Mouse (Mus musculus) liver, embryonic 12.5 days (tissue): ENCODE measurements at regions not wholly inside any gene's neighbourhood (a gene's known extent, or its start where the extent isn't known, plus 50 kb on each side); places are given as distances from the start of the nearest gene placed in this dataset.

Experiments
- ATAC-seq: fragments of 200-750 bp; cut with Nextera tagmentation; 2 replicates; pipeline ENCODE4 v1.8.0; 2017; ENCODE audit warnings: moderate number of reproducible peaks, mild to moderate bottlenecking, moderate library complexity
- H3K27ac ChIP-seq: fragments of 300-500 bp; sonication (generic); 2 replicates; pipeline ENCODE4 v1.5.1; 2016; ENCODE audit warnings: mild to moderate bottlenecking
- H3K27me3 ChIP-seq: fragments of 300-500 bp; sonication (generic); replicated peaks from 2 replicates; pipeline ENCODE4 v1.6.1; 2016; ENCODE audit warnings: mild to moderate bottlenecking, moderate library complexity
- H3K36me3 ChIP-seq: fragments of 300-500 bp; sonication (generic); 2 replicates; pipeline ENCODE4 v1.6.1; 2016; ENCODE audit warnings: mild to moderate bottlenecking, moderate library complexity
- H3K4me1 ChIP-seq: fragments of 300-500 bp; sonication (generic); 2 replicates; pipeline ENCODE4 v1.6.1; 2016
- H3K4me2 ChIP-seq: fragments of 300-500 bp; sonication (generic); 2 replicates; pipeline ENCODE4 v1.6.1; 2016; ENCODE audit warnings: mild to moderate bottlenecking, moderate library complexity
- H3K4me3 ChIP-seq: fragments of 300-500 bp; sonication (generic); 2 replicates; pipeline ENCODE4 v1.5.1; 2016; ENCODE audit warnings: mild to moderate bottlenecking, moderate library complexity
- H3K9ac ChIP-seq: fragments of 300-500 bp; sonication (generic); 2 replicates; pipeline ENCODE4 v1.6.1; 2016; ENCODE audit warnings: mild to moderate bottlenecking, moderate library complexity
- H3K9me3 ChIP-seq: fragments of 300-500 bp; sonication (generic); replicated peaks from 2 replicates; pipeline ENCODE4 v1.6.1; 2016; ENCODE audit warnings: mild to moderate bottlenecking, moderate library complexity
- WGBS: fragments of 180-500 bp; shearing (Covaris S2); methylation state at CpG from one replicate; pipeline ENCODE4 v1.1.7; 2016; ENCODE audit not compliant: insufficient replicate concordance; 5-methylcytosine and 5-hydroxymethylcytosine counted together

DNA sequence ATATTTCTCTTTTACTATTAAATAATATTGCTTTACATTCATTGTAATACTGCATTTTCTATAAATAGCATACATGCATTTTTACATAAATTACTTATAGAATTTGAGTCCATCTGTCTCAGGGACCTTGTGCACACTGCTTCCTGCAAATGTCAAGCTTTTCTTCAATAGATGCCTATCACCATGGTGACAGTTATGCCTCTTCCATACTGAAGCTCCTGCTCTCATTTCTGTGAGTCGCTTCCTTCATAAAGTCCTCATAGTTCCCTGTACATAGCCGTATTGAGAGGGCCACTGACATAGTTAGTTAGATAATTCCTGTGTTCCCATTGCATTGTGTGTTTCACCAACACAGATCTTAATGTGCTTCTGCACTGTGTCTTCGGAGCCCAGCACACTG is 244.7 kb downstream of the Fam49a start:
- H3K27ac ChIP-seq: no peak overlapping the region
- no peaks in the 10 kb centered on the region for H3K36me3 ChIP-seq
- no peaks in the 10 kb centered on the region for H3K9me3 ChIP-seq
- H3K4me3 ChIP-seq: no peak overlapping the region
- no peak for ATAC-seq
- H3K4me2 ChIP-seq: no peak overlapping the region
- no peaks in the 10 kb centered on the region for H3K27me3 ChIP-seq
- H3K4me1 ChIP-seq: peaks cover 15% of the 10 kb centered on the region
- 79% methylated on average over 3 of the region's 3 CpGs for WGBS
- no peak overlapping the region for H3K9ac ChIP-seq

DNA sequence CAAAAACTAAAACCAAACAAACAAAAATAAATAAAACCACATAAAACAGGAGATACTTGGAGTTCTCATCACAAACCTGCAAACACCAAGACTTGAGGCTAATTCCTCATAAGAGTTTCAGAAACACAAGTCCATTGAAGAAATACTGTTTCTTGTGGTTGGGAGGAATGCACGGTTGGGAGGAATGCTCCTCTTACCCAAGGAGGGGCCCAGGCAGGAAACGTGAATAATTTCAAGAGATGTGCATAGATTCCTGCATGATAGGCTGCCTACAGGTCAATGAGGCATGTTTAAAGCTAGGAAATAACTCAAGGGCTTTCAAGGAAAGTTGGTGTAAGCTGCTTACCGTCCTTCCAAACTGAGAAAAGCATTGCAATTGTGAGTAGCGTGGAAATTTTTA is 243.7 kb downstream of the Fam49a start:
- Histone ChIP-seq H3K27me3 (no peaks in the 10 kb centered on the region), H3K27ac (no peak overlapping the region), H3K4me2 (no peak overlapping the region), H3K4me1 (peaks cover 13% of the 10 kb centered on the region), H3K4me3 (no peak overlapping the region), H3K9ac (no peak overlapping the region), H3K9me3 (no peaks in the 10 kb centered on the region), H3K36me3 (no peaks in the 10 kb centered on the region)
- 52% methylated on average over 4 of the region's 4 CpGs for WGBS
- ATAC-seq: no peak

DNA sequence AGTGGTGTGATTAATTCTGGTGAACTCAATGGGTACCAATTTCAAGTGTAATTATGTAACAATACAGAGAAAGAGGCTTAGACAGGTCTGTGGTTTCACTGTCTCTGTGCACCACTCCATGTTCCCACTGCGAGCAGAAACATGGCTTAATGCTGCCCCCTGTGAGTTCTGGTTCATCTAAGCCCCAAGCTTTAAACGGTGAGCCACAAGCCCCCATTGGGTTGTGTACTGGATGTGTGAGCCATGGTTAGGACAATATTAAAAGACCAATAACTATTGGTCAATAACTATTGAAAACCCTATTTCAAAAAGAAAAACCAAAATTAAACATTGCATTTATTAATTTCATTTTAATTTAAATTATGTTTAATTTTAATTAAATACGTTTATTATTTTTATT is 238.0 kb downstream of the Fam49a start:
- Histone ChIP-seq H3K4me1 (peaks cover 47% of the 10 kb centered on the region), H3K9me3 (no peaks in the 10 kb centered on the region), H3K36me3 (no peaks in the 10 kb centered on the region), H3K27ac (peak overlapping the region; percentile 43; the same call in 1 of the 2 replicates), H3K9ac (no peak overlapping the region), H3K27me3 (no peaks in the 10 kb centered on the region), H3K4me2 (no peak overlapping the region), H3K4me3 (no peak overlapping the region)
- ATAC-seq: no peak
- WGBS: 48% methylated on average over 3 of the region's 3 CpGs

DNA sequence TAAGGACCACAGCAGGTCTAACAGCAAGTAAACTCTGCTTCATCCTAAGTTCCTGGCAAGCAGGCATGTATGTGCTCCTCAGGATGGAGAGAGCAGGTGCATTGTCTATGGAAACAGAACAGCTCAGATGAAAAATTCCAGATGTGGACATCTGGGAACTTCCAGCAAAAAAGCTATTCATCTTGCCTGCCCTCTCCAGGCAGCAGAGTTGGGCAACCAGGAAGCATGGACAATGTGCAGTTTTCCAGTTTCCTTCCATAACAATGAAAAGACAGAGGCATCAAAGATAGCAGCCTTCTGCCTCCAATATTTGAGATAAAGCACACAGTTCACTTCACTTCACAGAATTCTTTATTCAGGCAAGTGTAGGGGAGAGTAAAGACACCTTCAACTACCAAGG is 236.7 kb downstream of the Fam49a start:
- H3K4me1 ChIP-seq: peaks cover 60% of the 10 kb centered on the region
- H3K9me3 ChIP-seq: no peaks in the 10 kb centered on the region
- H3K27ac ChIP-seq: peak overlapping the region; percentile 64
- no peaks in the 10 kb centered on the region for H3K27me3 ChIP-seq
- no peak for ATAC-seq
- no peaks in the 10 kb centered on the region for H3K36me3 ChIP-seq
- H3K4me3 ChIP-seq: no peak overlapping the region
- H3K9ac ChIP-seq: no peak overlapping the region
- H3K4me2 ChIP-seq: no peak overlapping the region

DNA sequence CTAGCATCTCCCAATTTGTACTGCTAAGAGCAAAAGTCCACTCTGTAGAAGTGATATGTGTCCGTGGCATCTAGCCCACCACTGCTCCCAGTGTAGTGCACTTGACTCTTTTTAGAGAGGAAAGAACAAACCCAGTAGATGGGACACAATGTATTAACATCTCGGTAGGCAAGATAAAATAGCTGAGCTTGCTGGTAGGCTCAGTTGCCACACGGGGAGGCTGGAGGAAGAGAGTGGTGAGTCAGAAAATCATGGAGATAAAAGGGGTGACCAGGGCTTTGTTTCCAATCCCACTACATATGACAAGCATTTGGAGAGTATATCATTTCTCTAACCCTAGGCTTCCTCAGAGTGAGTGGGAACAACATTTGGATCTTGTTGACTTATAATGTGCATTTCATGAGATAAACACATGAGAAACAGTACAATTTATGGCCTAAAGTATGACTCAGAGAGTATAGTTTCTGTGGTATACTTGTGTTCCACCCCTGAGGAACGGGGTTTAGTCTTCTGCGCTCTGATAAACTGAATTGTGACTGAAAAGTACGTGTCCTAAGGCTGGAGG is 235.4 kb downstream of the Fam49a start:
- ATAC-seq: peak; percentile 27; the same call in 1 of the 2 replicates
- WGBS: 35% methylated on average over 6 of the region's 6 CpGs
- Histone ChIP-seq H3K4me3 (no peak overlapping the region), H3K9me3 (no peaks in the 10 kb centered on the region), H3K36me3 (no peaks in the 10 kb centered on the region), H3K9ac (peak overlapping the region; percentile 45), H3K27me3 (no peaks in the 10 kb centered on the region), H3K4me2 (peak overlapping the region; percentile 45), H3K27ac (peak overlapping the region; percentile 90), H3K4me1 (peaks cover 72% of the 10 kb centered on the region)

DNA sequence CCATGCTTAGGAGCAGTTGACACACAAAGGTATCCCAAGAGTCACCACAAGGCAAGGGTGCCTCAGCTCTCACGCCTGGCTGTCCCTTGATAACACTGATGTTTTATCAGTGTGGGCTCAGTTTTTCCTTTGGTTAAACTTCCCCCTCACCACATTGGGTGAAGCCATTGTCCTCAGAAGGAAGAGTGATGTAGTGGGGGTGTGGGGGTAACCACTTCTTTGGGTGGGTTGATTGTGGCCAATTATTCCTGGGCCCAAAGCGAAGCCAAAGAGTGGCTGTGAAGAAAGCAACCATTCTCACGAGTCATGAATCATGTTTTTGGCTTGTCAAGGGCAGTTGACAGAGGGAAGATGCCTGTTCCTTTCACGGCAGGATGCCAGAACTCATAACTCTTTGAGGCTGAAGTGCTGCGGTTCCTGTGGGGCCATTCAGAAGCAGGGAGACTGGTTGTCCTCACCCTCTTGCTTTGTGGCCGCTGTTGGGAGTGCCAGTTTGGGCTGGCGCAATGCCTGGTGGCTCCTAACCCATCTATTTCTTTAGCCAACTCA is 234.7 kb downstream of the Fam49a start:
- Histone ChIP-seq H3K27ac (peak overlapping the region; percentile 90), H3K4me2 (peak overlapping the region; percentile 45), H3K36me3 (no peaks in the 10 kb centered on the region), H3K4me3 (no peak overlapping the region), H3K9me3 (no peaks in the 10 kb centered on the region), H3K27me3 (no peaks in the 10 kb centered on the region), H3K9ac (peak overlapping the region; percentile 45), H3K4me1 (peaks cover 72% of the 10 kb centered on the region)
- ATAC-seq: peak; percentile 92
- 13% methylated on average over 7 of the region's 7 CpGs for WGBS

DNA sequence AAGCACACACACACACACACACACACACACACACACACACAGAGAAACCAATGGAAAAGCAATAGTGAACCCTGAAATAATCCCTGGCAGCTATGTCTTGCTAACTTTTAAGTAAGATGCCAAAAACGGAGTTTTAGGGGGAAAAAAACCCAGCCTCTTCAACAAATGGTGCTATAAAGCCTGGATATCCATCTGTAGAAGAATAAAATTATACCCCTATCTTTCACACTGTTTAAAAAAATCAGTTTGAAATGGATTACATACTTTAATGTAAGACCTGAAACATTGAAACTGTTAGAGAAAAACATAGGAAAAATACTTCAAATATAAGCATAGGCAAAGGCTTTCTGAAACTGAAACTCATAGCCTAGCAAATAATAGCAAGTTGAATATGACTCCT is 228.2 kb downstream of the Fam49a start:
- H3K9me3 ChIP-seq: no peaks in the 10 kb centered on the region
- no peak overlapping the region for H3K4me3 ChIP-seq
- 66% methylated on average over 1 of the region's 1 CpGs for WGBS
- no peak overlapping the region for H3K4me2 ChIP-seq
- H3K36me3 ChIP-seq: no peaks in the 10 kb centered on the region
- H3K9ac ChIP-seq: no peak overlapping the region
- no peak for ATAC-seq
- no peaks in the 10 kb centered on the region for H3K27me3 ChIP-seq
- peaks cover 65% of the 10 kb centered on the region for H3K4me1 ChIP-seq
- no peak overlapping the region for H3K27ac ChIP-seq

DNA sequence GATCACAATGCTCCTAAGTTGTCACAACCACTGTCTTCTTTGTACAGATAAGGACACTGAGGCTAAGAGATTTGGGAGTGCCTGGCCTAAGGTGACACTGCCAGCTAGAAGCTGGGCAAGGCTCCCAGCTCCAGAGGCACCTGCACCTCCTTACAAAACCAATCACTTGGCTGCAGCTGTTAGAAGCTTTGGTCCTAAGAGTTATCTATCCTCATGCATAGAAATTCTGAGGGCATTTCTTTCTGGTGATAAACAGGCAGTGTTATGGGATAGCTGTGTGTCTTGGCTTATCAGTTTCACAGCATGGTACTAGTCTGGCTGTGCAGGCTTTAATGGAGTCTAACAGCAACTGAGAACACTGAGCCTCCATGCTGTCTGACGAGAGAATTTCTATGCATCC is 226.2 kb downstream of the Fam49a start:
- H3K27me3 ChIP-seq: no peaks in the 10 kb centered on the region
- peak overlapping the region; percentile 43 for H3K4me2 ChIP-seq
- peak overlapping the region; percentile 83 for H3K27ac ChIP-seq
- 0 out of 2 replicates have a peak overlapping the region, but pooled peaks have one; percentile 6 for H3K9ac ChIP-seq
- ATAC-seq: peak; percentile 99
- 7% methylated on average over 1 of the region's 1 CpGs for WGBS
- peaks cover 45% of the 10 kb centered on the region for H3K4me1 ChIP-seq
- no peak overlapping the region for H3K4me3 ChIP-seq
- no peaks in the 10 kb centered on the region for H3K9me3 ChIP-seq
- H3K36me3 ChIP-seq: no peaks in the 10 kb centered on the region

DNA sequence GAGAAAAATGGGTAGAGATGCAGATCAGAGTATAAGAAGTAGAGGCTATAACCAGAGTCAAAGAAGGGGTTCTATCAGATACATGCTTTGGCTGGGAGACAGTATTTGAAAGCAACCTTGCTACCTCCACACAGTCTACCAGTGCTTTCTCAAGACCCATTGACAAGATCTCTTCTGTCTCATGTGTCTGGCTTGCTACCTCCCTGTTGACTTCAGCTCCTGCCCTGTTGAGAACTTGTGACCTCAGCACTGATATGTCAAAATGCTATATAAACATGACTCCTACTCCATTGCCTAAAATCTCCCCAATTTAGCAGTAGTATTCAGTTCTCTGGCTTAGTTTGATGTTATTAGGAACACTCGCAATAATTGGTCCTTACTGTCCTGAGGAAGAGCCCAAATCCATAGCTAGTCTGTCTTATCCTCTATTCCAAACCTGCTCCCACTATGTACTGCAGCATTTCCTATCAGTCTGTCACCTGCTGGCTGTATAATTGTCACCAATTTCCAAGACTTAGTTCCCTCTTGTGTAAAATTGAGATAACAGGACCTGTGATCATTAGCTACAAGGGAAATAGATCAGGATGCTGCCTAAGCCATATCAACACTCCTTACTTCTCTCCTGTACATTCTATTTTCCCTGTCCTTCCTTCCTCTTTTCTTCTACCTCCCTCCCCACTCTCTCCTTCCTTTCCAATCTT is 224.9 kb downstream of the Fam49a start:
- 51% methylated on average over 1 of the region's 1 CpGs for WGBS

DNA sequence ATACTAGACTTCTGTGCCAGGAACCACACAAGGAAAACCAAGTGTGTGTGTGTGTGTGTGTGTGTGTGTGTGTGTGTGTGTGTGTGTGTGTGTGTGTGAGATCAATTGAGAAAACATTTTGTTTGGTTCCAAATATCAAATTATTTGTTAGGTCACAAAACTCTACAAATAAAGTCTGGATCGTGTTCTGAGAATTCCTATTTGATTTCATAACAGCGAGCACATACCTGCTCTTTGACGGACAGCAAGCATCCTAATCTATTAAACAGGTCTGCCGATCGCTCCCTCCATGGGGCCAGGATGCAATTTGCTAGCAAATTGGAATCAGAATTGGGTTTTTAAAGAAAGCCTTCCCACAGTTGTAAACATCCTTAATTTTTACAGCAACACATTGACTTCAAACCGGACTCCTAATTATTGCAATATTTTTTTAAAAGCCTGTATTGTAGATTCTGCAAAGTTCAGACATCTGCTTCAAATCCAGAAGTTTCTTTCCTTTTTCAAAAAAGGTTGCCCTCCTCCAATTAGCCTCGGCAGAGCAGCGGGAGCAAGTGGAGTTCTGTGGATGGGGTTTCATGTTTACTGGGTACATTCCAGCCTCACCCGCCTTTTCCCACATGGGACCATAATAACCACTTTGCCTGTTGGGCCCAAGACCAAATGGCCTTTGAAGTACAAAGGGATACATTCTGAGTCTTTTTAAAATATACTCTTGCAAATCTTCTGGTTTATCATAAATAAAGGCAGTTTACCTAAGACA is 223.2 kb downstream of the Fam49a start:
- H3K36me3 ChIP-seq: no peaks in the 10 kb centered on the region
- H3K27me3 ChIP-seq: no peaks in the 10 kb centered on the region
- whole genome bisulfite sequencing: 84% methylated on average over 9 of the region's 9 CpGs
- H3K9me3 ChIP-seq: no peaks in the 10 kb centered on the region
- no peak overlapping the region for H3K4me3 ChIP-seq
- ATAC-seq: no peak
- no peak overlapping the region for H3K4me2 ChIP-seq
- no peak overlapping the region for H3K27ac ChIP-seq
- H3K4me1 ChIP-seq: peaks cover 47% of the 10 kb centered on the region
- H3K9ac ChIP-seq: no peak overlapping the region

More for the DNA sequence above, 224.9 kb downstream of the Fam49a start:
- Histone ChIP-seq H3K4me2 (peak overlapping the region; percentile 8), H3K4me1 (peaks cover 38% of the 10 kb centered on the region), H3K9ac (peak overlapping the region; percentile 34; the same call in 1 of the 2 replicates), H3K36me3 (no peaks in the 10 kb centered on the region), H3K27me3 (no peaks in the 10 kb centered on the region), H3K4me3 (no peak overlapping the region), H3K27ac (peak overlapping the region; percentile 83), H3K9me3 (no peaks in the 10 kb centered on the region)
- peak; percentile 33 for ATAC-seq

DNA sequence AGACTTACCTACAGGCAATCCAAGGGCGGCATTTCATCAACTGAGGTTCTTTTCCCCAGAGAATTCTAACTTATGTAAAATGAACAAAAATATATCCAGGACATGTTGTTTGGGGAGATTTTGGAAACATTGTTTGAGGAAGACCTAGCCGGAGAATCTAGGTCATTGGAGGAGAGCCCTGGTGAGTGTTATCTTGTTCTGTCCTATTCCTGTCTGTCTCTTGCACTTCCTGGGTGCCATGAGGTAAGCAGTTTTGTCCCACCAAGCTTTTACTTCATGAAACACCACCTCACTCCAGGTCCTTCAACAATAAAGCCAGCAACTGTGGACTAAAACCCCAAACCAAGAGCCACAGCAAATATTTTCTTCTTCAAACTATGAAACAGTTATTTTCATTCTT is 218.5 kb downstream of the Fam49a start:
- no peaks in the 10 kb centered on the region for H3K9me3 ChIP-seq
- no peaks in the 10 kb centered on the region for H3K36me3 ChIP-seq
- H3K27me3 ChIP-seq: no peaks in the 10 kb centered on the region
- H3K4me2 ChIP-seq: no peak overlapping the region
- H3K9ac ChIP-seq: no peak overlapping the region
- 66% methylated on average over 2 of the region's 2 CpGs for WGBS
- no peak overlapping the region for H3K4me3 ChIP-seq
- ATAC-seq: peak; percentile 76
- no peak overlapping the region for H3K27ac ChIP-seq
- peaks cover 15% of the 10 kb centered on the region for H3K4me1 ChIP-seq

DNA sequence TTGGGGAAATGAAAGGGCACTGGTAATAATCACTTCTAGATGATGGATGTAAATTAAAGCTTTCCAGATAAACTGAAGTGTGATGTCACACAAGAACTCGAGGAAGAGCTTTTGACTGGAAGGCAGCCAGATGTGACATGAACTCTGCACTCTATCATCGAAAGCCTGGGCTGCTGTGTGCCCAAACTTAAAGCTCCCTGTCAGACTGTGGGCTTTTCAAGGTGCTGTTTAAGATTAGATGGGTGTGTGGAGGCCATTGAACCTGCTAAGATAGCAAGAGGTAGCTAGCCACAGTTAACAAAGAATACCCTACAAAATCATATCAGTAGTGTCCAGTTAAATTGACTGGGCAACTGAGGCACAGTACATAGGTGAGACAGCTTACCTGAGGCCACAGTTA is 190.1 kb downstream of the Fam49a start:
- H3K4me2 ChIP-seq: no peak overlapping the region; the same call in 1 of the 2 replicates
- peaks cover 21% of the 10 kb centered on the region for H3K4me1 ChIP-seq
- H3K27me3 ChIP-seq: no peaks in the 10 kb centered on the region
- H3K27ac ChIP-seq: peak overlapping the region; percentile 59
- 16% methylated on average over 2 of the region's 2 CpGs for WGBS
- H3K4me3 ChIP-seq: no peak overlapping the region
- no peaks in the 10 kb centered on the region for H3K9me3 ChIP-seq
- no peaks in the 10 kb centered on the region for H3K36me3 ChIP-seq
- ATAC-seq: peak; percentile 97
- H3K9ac ChIP-seq: 0 out of 2 replicates have a peak overlapping the region, but pooled peaks have one; percentile 2
